In the genomic region with DNA sequence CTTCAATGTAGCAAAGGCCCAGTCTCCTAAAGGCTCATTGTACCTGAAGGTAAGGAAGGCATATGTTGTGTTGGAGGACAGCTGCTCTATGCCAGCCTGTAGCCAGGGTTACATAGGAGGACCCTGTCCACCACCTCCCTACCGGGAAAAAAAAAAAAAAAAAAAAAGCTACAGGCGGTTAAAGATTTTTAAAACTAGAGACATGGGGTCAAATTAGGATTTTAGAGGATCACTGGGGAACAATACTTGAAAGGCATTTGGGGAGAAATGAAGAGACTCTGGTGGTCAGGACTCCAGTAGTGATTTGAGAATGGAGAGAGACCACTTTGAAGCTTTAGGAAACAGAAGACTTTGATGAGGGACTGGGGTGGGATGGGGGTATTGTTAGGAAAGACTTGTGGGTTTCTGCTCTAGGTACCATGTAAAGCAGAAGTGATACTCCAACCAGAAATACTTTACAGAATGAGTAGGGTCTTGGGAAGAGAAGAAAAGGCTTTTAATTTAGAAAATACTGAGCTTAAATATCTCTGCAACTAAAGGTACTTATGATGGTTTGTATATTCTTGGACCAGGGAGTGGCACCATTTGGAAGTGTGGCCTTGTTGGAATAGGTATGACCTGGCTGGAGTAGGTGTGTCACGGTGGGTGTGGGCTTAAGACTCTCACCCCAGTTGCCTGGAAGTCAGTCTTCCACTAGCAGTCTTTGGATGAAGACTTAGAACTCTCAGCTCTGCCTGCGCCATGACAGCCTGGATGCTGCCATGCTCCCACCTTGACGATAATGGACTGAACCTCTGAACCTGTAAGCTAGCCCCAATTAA, we compare ENCODE assay signal across 1 mouse cellular context.
TF ChIP-seq lines count a peak whose summit lies in the region.

No protein-coding gene starts in this region.

TF ChIP-seq in ES-E14, 5 proteins besides CTCF, POLR2A, EP300 and RAD21:
- TF ChIP-seq ZNF384 (IDR thresholded peaks at IDR 0.05; ENCODE audit: low read depth, low read length), result peak; percentile 49; the same call in 1 of the 2 replicates
TF ChIP-seq in ES-E14: peak in this region for 1; not testable (repeated sequence) for 4.
